Mouse (Mus musculus) CH12.LX (cell line): Measurements from ENCODE around the gene Kcnh5.

Source experiments
- BHLHE40 ChIP-seq: IDR thresholded peaks from 2 replicates; pipeline ENCODE4 v1.6.1; 2011; ENCODE audit warnings: mild to moderate bottlenecking, low read depth, low read length, improper control_type of control experiment
- CTCF ChIP-seq, 2 experiments: IDR thresholded peaks in 1 of 2; conservative IDR thresholded peaks in 1 of 2; 2 replicates each; pipeline ENCODE4 v1.5.1; 2011 to 2012; ENCODE audit warnings: low read depth in 2 of 2, low read length in 2 of 2, improper control_type of control experiment in 1 of 2, inconsistent platforms in 1 of 2, mild to moderate bottlenecking in 1 of 2, moderate library complexity in 1 of 2
- POLR2AphosphoS2 ChIP-seq: IDR thresholded peaks from 2 replicates; pipeline ENCODE4 v1.6.1; 2011; ENCODE audit warnings: low read depth, low read length, improper control_type of control experiment
- TBP ChIP-seq: conservative IDR thresholded peaks from 2 replicates; pipeline ENCODE4 v1.6.1; 2011; ENCODE audit warnings: low read depth, low read length, improper control_type of control experiment

DNA sequence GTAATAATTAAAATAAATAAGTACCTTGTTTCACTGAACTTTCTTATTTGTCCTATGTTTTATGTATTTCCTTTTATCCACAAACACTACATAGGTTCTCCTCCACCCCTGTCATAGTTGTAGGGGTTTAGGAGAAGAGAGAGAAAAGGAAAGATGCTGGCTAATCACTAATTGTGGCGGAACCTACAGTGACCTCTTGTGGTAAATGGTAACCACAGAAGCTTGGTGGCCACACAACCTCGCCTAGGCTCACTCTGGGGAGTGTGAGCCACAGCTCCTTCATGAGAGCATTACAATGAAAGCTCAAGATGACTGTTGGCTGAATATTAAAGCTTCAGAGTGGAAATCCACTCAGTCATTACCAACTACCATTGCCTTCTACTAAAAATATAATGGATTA, 6.2 kb downstream of the Kcnh5 start:
- TF ChIP-seq TBP (no peak), POLR2AphosphoS2 (no peak), BHLHE40 (no peak), CTCF (conservative IDR thresholded peaks at IDR 0.05 in 1 of 2, IDR thresholded peaks at IDR 0.05 in 1 of 2; ENCODE audit: low read depth in 2 of 2, low read length in 2 of 2) (peak; percentile 15 to 75; a peak in 2 of 4 replicates)
